Mouse (Mus musculus): Measurements from ENCODE around the gene Dnhd1. TPM values are rescaled to one million over a fixed set of nuclear protein-coding genes. Genes with fewer than 3 reads are reported as not detected.

Gene Dnhd1
- polyA plus RNA-seq, 1 experiment, result 1.5 TPM

DNA sequence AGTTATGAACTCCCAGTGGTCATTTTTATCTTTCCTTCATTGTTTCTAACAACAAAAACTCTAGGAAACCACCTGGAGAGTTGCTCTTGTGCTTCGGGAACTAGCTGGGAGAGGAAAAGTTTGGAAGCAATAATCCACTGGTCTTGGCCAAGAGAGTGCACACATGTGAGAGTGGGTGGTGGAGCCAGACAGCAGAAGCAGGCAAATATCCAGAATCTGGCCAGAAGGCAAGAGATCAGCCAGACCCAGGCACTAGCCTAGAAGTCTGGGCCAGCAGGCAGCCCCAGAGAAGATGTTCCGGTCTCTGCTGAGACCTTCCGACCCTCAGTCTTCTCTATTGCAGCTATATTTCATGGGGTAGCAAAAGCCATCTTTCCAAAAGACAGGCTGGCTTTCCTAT is 119.3 kb downstream of the Dnhd1 start:
- 72% methylated on average over 3 of the region's 3 CpGs for WGBS
- DNase-seq (ENCODE audit: low read depth, low spot score), result no peak

Other genes with a start within 250 kb of the Dnhd1 start
- 0.09 and 0.10 TPM in 2 replicates for gene Cnga4, start 246.3 kb upstream of the Dnhd1 start, polyA plus RNA-seq (2012; rRNA removed)
- 0.12 TPM in 1 of 2 replicates, not detected in the other for gene Cckbr, start 225.1 kb upstream of the Dnhd1 start, polyA plus RNA-seq (2012; rRNA removed)
- 21.8 and 23.4 TPM in 2 replicates for gene Cavin3, start 168.5 kb upstream of the Dnhd1 start, polyA plus RNA-seq (2012; rRNA removed)
- gene Smpd1, start 96.5 kb upstream of the Dnhd1 start, polyA plus RNA-seq (2012; rRNA removed), result 16.0 and 17.8 TPM in 2 replicates
- gene Apbb1, start 69.2 kb upstream of the Dnhd1 start, polyA plus RNA-seq (2012; rRNA removed), result 12.1 and 15.8 TPM in 2 replicates
- gene Hpx, start 50.7 kb upstream of the Dnhd1 start, polyA plus RNA-seq (2012; rRNA removed), result 0.40 and 0.49 TPM in 2 replicates
- gene Trim3, start 17.3 kb upstream of the Dnhd1 start, polyA plus RNA-seq (2012; rRNA removed), result 11.5 and 18.2 TPM in 2 replicates
- gene Timm10b, start 10.8 kb upstream of the Dnhd1 start, polyA plus RNA-seq (2012; rRNA removed), result 122 and 132 TPM in 2 replicates
- gene Arfip2, start 10.4 kb upstream of the Dnhd1 start, polyA plus RNA-seq (2012; rRNA removed), result 50.9 and 58.5 TPM in 2 replicates
- gene Gm45799, start 10.3 kb upstream of the Dnhd1 start, polyA plus RNA-seq (2012; rRNA removed), result 235 and 264 TPM in 2 replicates
- 90.7 and 95.6 TPM in 2 replicates for gene Ilk, start 85.8 kb downstream of the Dnhd1 start, polyA plus RNA-seq (2012; rRNA removed)
- gene Rrp8, start 86.6 kb downstream of the Dnhd1 start, polyA plus RNA-seq (2012; rRNA removed), result 5.2 and 5.7 TPM in 2 replicates
- gene Taf10, start 93.5 kb downstream of the Dnhd1 start, polyA plus RNA-seq (2012; rRNA removed), result 386 and 435 TPM in 2 replicates
- gene Tpp1, start 101.4 kb downstream of the Dnhd1 start, polyA plus RNA-seq (2012; rRNA removed), result 47.6 and 65.6 TPM in 2 replicates
- 2.0 and 3.6 TPM in 2 replicates for gene Dchs1, start 136.8 kb downstream of the Dnhd1 start, polyA plus RNA-seq (2012; rRNA removed)
- 164 and 166 TPM in 2 replicates for gene Mrpl17, start 160.3 kb downstream of the Dnhd1 start, polyA plus RNA-seq (2012; rRNA removed)